Mouse (Mus musculus) embryo, embryonic 10 days (tissue): ENCODE results near the gene Ahnak2.

Experiments
- DNase-seq: peaks from one replicate; pipeline ENCODE4 v3.0.0-alpha.2; 2015; ENCODE audit warnings: low spot score

Ahnak2 gene

GRCm38 (mm10) chr12:112796551-112797510 is 5.6 kb downstream of the Ahnak2 start:
- no peak for DNase-seq

GRCm38 (mm10) chr12:112795466-112796104 is 6.9 kb downstream of the Ahnak2 start:
- DNase-seq, result no peak

- DNase-seq, result no peak
Observed at GRCm38 (mm10) chr12:112794998-112795397, 7.5 kb downstream of the Ahnak2 start.

GRCm38 (mm10) chr12:112794356-112794816 is 8.1 kb downstream of the Ahnak2 start:
- DNase-seq, result no peak

GRCm38 (mm10) chr12:112793601-112794355 is 8.7 kb downstream of the Ahnak2 start:
- no peak for DNase-seq

GRCm38 (mm10) chr12:112791026-112791425 is 11.4 kb downstream of the Ahnak2 start:
- DNase-seq, result no peak

GRCm38 (mm10) chr12:112774481-112774880 is 28.0 kb downstream of the Ahnak2 start:
- no peak for DNase-seq

- DNase-seq, result no peak
Observed at GRCm38 (mm10) chr12:112774026-112774425, 28.4 kb downstream of the Ahnak2 start.

- DNase-seq, result no peak
Observed at GRCm38 (mm10) chr12:112773366-112773765, 29.1 kb downstream of the Ahnak2 start.

- no peak for DNase-seq
Observed at GRCm38 (mm10) chr12:112772306-112772705, 30.2 kb downstream of the Ahnak2 start.

GRCm38 (mm10) chr12:112770396-112770795 is 32.1 kb downstream of the Ahnak2 start:
- DNase-seq, result no peak

GRCm38 (mm10) chr12:112769751-112770150 is 32.7 kb downstream of the Ahnak2 start:
- no peak for DNase-seq

GRCm38 (mm10) chr12:112769031-112769430 is 33.4 kb downstream of the Ahnak2 start:
- no peak for DNase-seq

- no peak for DNase-seq
Observed at GRCm38 (mm10) chr12:112768166-112768565, 34.3 kb downstream of the Ahnak2 start.

GRCm38 (mm10) chr12:112767036-112767890 is 35.2 kb downstream of the Ahnak2 start:
- no peak for DNase-seq

GRCm38 (mm10) chr12:112766586-112766985 is 35.9 kb downstream of the Ahnak2 start:
- DNase-seq, result no peak

- DNase-seq, result no peak
Observed at GRCm38 (mm10) chr12:112764991-112765390, 37.5 kb downstream of the Ahnak2 start.

- DNase-seq, result no peak
Observed at GRCm38 (mm10) chr12:112764141-112764540, 38.3 kb downstream of the Ahnak2 start.

GRCm38 (mm10) chr12:112763176-112763575 is 39.3 kb downstream of the Ahnak2 start:
- no peak for DNase-seq

- no peak for DNase-seq
Observed at GRCm38 (mm10) chr12:112762018-112762417, 40.4 kb downstream of the Ahnak2 start.

- no peak for DNase-seq
Observed at GRCm38 (mm10) chr12:112761411-112761810, 41.0 kb downstream of the Ahnak2 start.
